Mouse (Mus musculus) erythroblast, embryonic 14.5 days (primary cell): ENCODE results near the gene Swap70. TPM values are rescaled to one million over a fixed set of nuclear protein-coding genes. Genes with fewer than 3 reads are reported as not detected.

Experiments used
- H3K27me3 ChIP-seq: 2 replicates; pipeline ENCODE4 v1.6.1; 2012; ENCODE audit warnings: inconsistent platforms; ENCODE audit not compliant: control insufficient read depth
- H3K36me3 ChIP-seq: 2 replicates; pipeline ENCODE4 v1.6.1; 2012; ENCODE audit warnings: mild to moderate bottlenecking, inconsistent platforms; ENCODE audit not compliant: control insufficient read depth
- H3K4me1 ChIP-seq: 2 replicates; pipeline ENCODE4 v1.6.1; 2012; ENCODE audit warnings: inconsistent platforms; ENCODE audit not compliant: control insufficient read depth
- H3K4me3 ChIP-seq: replicated peaks from 2 replicates; pipeline ENCODE3; 2012; ENCODE audit warnings: moderate library complexity, mild to moderate bottlenecking, inconsistent platforms
- H3K9me3 ChIP-seq: 2 replicates; pipeline ENCODE4 v1.6.1; 2012; ENCODE audit warnings: low read length, inconsistent platforms, mixed read lengths; ENCODE audit not compliant: control insufficient read depth
- GATA1 ChIP-seq: IDR thresholded peaks from 2 replicates; pipeline ENCODE4 v1.6.1; 2012; ENCODE audit warnings: low read length, inconsistent platforms, mixed read lengths
- TAL1 ChIP-seq: IDR thresholded peaks from 3 replicates; pipeline ENCODE4 v1.6.1; 2012; ENCODE audit warnings: low read length, inconsistent platforms, mixed read lengths
- polyA plus RNA-seq: library from polyadenylated mRNA; stranded (reverse); fragments of >175 nt; gene quantifications from 2 replicates; pipeline ENCODE4 v1.2.3, GENCODE M21; 2012

Swap70 gene
- polyA plus RNA-seq, 1 experiment: 0.33 TPM

DNA sequence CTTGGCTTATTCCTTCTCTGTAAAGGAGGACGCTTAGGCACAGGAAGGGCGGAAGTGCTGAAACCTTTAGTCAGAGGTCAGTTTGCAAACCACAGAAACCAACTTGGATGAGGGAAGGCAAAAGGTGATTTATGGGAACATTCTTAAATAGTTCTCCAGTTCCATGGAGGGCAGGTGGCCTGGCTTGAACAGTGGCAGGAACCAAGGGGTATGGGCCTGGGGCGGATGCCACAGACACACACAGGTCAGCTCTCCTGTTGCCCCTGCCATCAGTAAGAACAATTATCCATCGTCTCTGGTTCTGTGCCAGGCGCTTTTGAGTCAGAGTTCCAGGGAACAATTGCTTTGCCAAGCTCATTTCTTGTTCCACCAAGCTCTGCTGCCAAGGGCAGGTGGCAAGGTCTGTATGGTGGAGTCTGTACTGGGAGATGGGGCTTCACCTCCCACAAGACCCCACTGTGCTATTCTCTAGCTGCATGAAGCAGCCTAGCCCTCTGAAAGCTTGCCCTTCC lies 56.3 kb downstream of the Swap70 start:
- no peaks in the 10 kb centered on the region for H3K9me3 ChIP-seq
- no peak overlapping the region for H3K4me3 ChIP-seq
- no peak for TF ChIP-seq GATA1
- TF ChIP-seq TAL1: no peak
- H3K27me3 ChIP-seq: no peaks in the 10 kb centered on the region
- no peaks in the 10 kb centered on the region for H3K4me1 ChIP-seq
- peaks cover 80% of the 10 kb centered on the region for H3K36me3 ChIP-seq

DNA sequence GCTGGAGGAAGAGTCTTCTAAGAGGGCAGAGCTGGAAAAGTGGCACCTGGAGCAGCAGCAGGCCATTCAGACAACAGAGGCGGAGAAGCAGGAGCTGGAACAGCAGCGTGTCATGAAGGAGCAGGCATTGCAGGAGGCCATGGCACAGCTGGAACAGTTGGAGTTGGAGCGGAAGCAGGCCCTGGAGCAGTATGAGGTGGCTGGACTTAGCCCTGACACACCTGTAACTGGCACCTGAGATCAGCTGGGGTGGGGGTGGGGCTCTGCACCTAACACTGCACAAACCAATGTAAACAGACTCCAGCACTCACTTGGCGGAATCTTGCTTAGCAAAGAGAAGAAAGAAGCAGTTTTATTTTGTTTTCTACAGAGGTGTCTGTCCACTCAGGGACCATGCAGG lies 57.7 kb downstream of the Swap70 start:
- peaks cover 70% of the 10 kb centered on the region for H3K36me3 ChIP-seq

DNA sequence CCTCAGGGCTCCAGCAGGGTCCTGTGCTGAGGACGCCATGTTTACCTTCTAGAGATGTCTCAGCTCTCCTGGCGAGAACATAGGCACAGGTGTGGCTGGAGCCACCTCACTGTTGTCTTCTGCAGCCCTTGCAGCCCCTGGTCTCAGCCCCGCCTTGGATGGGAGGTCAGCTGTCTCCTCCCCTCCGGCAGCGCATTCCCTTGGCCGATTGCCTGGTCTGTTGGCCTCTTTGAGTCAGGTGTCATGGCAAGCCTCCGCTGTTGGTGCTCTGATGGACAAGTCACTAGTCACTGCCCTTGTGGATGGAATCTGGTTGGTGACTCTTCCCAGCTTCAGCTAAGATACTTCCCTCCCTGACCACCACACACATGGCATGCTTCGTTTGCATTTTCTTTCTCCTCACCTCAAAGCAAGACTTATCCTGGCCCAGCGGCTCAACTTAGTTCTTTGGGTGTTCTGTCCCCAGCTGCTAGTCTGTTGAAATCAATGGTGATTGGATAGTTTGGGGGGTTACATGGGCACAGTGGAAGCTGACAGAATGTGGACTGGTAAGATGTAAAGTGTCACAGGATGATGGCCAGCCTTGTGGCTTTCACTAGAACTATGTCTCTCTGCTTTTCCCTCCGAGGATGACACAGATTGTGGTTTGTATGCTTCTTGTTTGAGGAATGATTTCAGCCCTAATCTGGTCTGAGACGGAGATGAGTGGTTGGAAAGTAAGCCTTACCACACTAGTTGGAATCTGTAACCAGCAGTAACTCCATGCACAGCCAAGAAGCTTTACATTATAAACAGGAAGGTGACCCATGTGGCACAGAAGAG lies 60.1 kb downstream of the Swap70 start:
- Histone ChIP-seq H3K36me3 (peaks cover 49% of the 10 kb centered on the region), H3K4me1 (no peaks in the 10 kb centered on the region)

More for the DNA sequence above, 57.7 kb downstream of the Swap70 start:
- H3K4me3 ChIP-seq: no peak overlapping the region
- TF ChIP-seq GATA1 (no peak), TAL1 (no peak)
- no peaks in the 10 kb centered on the region for H3K4me1 ChIP-seq
- no peaks in the 10 kb centered on the region for H3K9me3 ChIP-seq
- H3K27me3 ChIP-seq: no peaks in the 10 kb centered on the region

DNA sequence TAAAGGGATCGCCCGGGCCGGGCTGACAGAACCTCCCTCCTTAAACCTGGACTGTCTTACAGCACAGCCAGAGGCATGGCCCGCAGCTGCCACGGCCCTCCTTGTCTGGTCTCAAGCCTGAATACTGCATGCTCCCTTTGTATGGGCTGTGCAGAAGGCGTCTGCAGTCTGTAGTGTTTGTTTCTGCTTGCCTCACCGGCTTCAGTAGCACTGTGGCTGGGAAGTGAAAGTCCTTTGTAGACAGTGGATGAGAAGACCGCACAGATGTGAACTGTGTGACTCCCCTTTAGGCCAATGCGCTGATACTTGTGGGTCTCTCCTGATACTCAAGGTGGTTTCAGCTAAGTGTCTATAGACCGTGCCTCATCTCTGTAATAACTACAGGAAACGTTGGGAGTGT lies 61.3 kb downstream of the Swap70 start:
- TF ChIP-seq TAL1: no peak
- TF ChIP-seq GATA1: no peak
- Histone ChIP-seq H3K9me3 (no peaks in the 10 kb centered on the region), H3K36me3 (peaks cover 40% of the 10 kb centered on the region), H3K4me3 (no peak overlapping the region), H3K27me3 (no peaks in the 10 kb centered on the region), H3K4me1 (peaks cover 2% of the 10 kb centered on the region; the same call in 1 of the 2 replicates)

More for the DNA sequence above, 60.1 kb downstream of the Swap70 start:
- H3K9me3 ChIP-seq: no peaks in the 10 kb centered on the region
- H3K4me3 ChIP-seq: no peak overlapping the region
- TF ChIP-seq TAL1 (no peak), GATA1 (no peak)
- no peaks in the 10 kb centered on the region for H3K27me3 ChIP-seq

DNA sequence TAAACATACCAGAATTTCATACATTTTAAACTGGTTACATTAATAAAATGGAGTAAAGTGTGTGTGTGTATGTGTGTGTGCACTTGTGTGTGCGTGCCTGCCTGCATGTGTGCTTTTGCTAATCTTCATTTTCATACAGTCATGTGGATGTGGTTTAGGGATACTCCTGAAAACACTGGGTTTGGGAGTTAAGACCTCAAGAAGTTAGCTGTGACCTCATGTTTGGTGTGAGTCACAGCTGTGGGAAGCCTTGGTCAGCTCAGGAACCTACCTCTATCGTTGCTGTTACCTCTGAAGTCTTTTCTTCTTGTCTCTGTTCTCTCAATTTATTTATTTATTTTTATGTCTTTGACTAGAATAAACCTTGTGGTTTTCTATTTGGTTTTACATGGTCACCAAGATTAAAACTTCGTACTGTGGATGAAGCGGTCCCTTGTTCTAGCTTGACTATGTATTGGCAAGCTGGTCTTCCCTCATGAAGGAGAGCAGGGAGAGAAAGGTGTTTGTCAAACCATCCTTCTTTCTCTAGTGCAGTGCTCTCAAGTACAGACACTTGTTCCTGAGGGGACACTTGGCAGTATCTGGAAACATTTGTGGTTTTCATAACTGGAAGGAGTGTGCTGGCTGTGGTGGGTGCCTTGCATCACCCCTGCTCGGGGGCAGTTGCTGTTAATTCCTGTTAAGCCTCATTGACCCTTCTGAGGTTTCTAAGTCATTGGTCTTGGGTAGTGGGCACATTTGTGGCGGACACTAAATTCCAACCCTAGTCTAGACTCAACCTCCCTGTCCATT lies 62.2 kb downstream of the Swap70 start:
- TF ChIP-seq TAL1 (no peak), GATA1 (no peak)
- no peaks in the 10 kb centered on the region for H3K27me3 ChIP-seq
- peaks cover 2% of the 10 kb centered on the region; the same call in 1 of the 2 replicates for H3K4me1 ChIP-seq
- no peaks in the 10 kb centered on the region for H3K9me3 ChIP-seq
- H3K36me3 ChIP-seq: peaks cover 31% of the 10 kb centered on the region
- H3K4me3 ChIP-seq: no peak overlapping the region

DNA sequence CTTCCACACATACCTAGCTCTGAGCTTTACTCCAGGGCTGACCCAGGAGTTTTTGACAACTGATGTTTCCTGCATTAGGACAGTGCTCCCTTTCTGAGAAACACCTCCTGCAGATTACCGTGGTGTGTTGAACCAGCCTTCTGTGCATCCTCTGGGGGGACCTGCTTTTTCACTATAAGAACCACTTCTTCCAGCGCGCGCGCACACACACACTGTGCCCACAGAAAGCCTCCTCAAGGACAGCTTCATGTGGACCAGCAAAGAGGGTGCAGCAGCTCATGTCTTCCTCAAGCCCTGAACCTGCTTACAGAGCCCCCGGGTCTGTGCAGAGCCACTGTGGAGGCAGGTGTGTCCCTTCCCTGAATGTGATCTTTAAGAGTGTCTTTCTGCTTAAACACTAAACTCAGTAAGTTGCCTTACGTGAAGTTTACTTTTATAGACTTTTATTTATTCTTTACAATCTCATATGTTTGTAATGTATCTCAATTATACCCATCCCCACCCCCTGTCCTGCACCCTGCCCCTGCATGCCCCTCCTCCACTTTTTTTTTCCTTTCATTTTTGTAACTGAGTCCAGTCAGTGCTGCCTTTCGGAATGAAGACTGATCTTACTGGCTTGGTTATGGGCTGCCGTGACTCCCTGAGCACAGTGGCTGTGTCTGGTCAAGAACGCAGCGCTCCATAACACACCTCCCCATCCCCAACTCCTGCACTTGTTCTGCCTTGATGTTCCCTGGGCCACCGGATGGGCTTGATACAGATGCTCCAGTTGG lies 63.8 kb downstream of the Swap70 start:
- peaks cover 2% of the 10 kb centered on the region; the same call in 1 of the 2 replicates for H3K4me1 ChIP-seq
- no peak overlapping the region for H3K4me3 ChIP-seq

DNA sequence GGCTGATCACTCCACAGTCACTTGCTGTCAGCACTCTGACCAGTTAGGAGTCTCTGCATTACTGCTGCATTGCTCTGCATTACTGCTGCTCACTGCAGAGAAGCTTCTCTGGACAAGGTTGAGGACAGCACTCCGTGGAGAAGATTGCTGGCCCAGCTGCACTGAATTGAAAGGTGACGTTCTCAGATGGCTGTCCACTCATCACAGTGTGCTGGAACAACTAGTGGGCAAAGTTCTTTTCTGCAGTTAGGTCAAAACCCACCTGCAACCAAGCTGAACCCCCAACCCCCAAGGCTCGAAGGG lies 64.3 kb downstream of the Swap70 start:
- Histone ChIP-seq H3K4me3 (no peak overlapping the region), H3K27me3 (no peaks in the 10 kb centered on the region), H3K4me1 (peaks cover 2% of the 10 kb centered on the region; the same call in 1 of the 2 replicates), H3K36me3 (peaks cover 14% of the 10 kb centered on the region), H3K9me3 (no peaks in the 10 kb centered on the region)
- TF ChIP-seq GATA1: no peak

More for the DNA sequence above, 63.8 kb downstream of the Swap70 start:
- Histone ChIP-seq H3K36me3 (peaks cover 17% of the 10 kb centered on the region), H3K27me3 (no peaks in the 10 kb centered on the region), H3K9me3 (no peaks in the 10 kb centered on the region)
- TF ChIP-seq TAL1 (no peak), GATA1 (no peak)

DNA sequence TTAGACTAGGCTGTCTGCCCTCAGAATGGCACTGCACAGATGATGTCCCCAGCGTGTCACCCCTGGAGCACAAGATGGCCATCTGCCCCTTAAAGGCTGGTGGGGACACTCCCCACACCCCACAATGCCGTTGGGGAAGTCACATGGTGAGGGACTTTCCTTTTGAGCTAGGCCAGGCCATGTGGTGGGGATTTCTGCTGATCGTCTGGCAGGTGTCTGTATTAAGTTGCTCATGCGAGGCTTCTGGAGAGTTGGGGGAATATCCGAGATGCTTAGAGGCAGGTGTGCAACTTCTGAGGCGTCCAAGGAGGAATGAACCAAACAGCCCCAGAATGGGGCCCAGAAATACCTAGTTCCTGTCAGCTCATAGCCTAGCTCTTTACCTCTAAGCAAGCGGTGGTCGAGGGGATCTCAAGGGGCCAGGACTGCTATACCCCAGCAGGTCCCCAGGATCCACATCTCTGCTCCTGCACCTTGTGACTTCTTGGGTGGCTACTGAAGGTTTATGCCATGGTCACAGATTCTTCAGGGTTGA lies 64.8 kb downstream of the Swap70 start:
- Histone ChIP-seq H3K4me3 (no peak overlapping the region), H3K4me1 (peaks cover 2% of the 10 kb centered on the region; the same call in 1 of the 2 replicates), H3K9me3 (no peaks in the 10 kb centered on the region), H3K27me3 (no peaks in the 10 kb centered on the region), H3K36me3 (peaks cover 9% of the 10 kb centered on the region)
- TF ChIP-seq TAL1: no peak
- TF ChIP-seq GATA1: no peak
